Mouse (Mus musculus): ENCODE results near the gene Wsb2. TPM values are rescaled to one million over a fixed set of nuclear protein-coding genes. Genes with fewer than 3 reads are reported as not detected.

Wsb2 gene
- polyA plus RNA-seq (2017; shearing (Covaris generic)): 48.2 TPM

DNA sequence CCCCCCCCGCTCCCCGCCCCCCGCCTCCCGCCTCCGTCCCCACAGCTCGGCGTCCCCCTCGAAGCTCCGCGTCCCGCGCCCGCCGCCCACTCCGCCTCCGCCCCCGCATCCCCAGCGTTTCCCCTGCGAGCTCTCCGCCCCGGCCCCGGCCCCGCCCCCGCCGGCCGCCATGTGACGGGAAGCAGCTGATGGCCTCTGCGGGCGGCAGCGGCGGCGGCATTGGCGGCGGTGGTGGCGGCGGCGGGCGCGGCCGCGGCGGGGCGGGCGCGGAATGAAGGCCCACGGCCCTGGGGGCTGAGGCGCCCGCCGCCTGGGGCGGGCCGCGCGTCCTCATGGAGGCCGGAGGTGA is at the start of gene Wsb2:
Gene Wsb2, plus strand, starts transcription at position 176 of the 349 bp plus-strand sequence.

DNA sequence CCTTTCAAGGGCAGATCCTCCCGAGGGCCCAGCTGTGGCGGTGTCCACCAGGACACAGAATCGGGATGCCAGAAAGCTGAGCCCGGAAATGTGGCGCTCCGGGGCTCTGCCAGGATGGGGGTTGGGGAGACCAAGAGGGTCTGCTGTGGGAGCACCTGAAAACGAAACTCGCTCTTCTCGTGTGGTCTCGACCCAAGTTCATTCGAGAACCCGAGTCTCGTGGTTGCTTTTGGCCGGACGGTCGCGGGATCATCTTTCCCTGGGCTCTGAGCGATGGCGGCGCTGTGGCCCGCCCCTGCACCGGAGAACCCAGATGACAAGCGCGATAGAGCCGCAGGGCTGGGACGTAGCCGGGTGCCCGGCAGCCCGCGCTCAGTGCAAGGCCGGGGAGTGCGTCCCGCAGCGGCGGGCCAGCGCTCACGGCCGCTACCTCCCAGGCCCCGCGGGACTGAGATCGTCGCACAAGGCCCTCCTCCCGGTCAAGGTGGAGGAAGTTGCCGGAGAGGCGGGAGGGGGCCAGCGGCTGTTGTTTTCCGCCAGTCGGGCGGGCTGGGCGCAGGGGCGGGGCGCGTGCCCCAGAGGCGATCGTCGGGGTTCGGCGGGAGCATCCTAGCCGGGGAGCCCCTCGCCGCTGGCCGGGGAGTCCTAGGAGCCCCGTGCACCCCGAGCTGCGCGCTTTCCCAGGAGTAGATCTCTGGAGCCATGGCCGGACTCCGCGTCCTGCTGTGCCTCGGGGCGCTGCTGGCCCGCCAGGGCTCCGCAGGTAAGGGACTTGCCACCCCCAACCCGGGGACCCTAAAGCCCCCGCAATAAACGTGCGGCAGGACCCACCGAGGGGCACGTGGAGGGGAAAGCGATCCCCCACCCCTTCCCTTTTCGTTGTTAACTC is 38.1 kb upstream of the Wsb2 start, which contains the start of gene Vsig10:
Gene Vsig10, plus strand, starts transcription at position 343 of the 889 bp plus-strand sequence.

DNA sequence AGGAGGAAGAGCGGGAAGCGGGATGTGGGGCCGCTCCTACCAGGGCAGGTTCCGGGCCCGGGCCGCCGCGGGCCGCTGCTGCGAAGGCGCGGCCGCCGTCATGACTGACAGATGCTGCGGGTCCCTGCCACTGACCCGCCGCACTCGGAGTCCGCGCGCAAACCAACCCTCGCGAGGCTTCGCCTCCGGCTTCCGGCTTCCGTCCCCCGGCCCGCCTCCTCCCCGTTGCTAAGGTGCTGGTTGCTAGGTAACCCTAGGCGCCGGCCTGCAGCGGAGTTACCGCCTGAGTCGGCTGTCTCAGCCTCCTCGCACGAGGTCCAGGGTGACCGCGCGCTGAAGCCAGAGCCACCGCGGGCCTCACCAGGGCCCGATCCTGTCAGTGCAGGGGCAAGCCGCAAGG is 31.8 kb downstream of the Wsb2 start, which contains the start of gene Rfc5:
Gene Rfc5, minus strand, starts transcription at position 171 of the 400 bp plus-strand sequence.

DNA sequence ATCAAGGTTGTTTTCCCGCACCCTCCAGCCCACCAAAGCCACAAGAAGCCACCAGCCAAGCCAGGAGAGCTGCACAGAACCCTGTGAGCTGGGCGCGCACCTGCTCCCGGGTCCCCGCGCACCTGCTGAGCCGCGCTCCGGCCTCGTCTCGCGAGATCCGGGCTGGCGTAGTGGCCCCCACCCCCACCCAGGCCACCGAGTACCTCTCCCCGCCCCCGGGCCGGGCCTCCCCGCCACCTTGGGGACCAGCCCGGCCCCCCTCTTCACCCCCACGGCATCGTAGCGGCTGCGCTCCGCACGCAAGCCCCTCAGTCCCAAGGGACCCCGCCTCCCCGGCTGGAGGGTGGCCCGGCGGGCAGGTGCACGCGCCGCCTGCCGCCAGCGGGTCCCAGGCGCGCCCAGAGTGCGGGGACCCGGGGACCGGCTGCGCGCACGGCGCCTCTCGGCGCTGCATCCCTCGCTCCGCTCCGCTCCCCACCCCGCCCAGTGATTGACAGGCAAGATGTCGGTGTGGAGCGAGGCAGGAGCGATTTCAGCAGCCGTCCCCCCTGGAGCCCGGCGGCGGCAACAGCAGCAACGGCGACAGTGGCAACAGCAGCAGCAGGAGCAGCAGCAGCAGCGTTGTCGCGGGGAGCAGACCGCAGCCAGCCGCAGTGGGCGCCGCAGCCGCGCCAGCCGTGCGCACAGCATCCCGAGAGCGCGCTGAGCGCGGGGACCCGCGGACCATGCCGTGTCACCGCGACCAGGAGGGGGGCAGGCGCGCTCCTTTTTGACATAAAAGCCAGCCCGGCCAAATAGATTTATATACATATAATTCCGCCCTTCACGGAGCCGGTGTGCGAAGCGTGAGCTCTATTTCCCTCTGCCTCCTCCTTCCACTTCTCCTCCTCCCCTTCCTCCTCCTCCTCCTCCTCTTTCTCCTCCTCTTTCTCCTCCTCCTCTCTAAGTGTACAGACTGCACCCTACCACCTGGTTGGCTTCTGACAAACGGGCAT is 56.7 kb downstream of the Wsb2 start, which contains the start of gene Ksr2:
Gene Ksr2, plus strand, starts transcription at position 494 of the 995 bp plus-strand sequence.

Other genes starting within 250 kb of the Wsb2 start
- 71.1 TPM for gene Suds3, start 241.2 kb upstream of the Wsb2 start, polyA plus RNA-seq (2017; shearing (Covaris generic))
- 108 TPM for gene Taok3, start 237.2 kb upstream of the Wsb2 start, polyA plus RNA-seq (2017; shearing (Covaris generic))
- 158 TPM for gene Pebp1, start 69.7 kb upstream of the Wsb2 start, polyA plus RNA-seq (2017; shearing (Covaris generic))
- gene Vsig10, start 38.2 kb upstream of the Wsb2 start, polyA plus RNA-seq (2017; shearing (Covaris generic)): 2.0 TPM
- gene Rfc5, start 31.7 kb downstream of the Wsb2 start, polyA plus RNA-seq (2017; shearing (Covaris generic)): 16.5 TPM
- 0.17 TPM for gene Ksr2, start 56.7 kb downstream of the Wsb2 start, polyA plus RNA-seq (2017; shearing (Covaris generic))